Mouse (Mus musculus): Measurements from ENCODE around the gene Wdfy1.

Gene Wdfy1

GRCm38 (mm10) chr1:79664911-79665310, 111.0 kb downstream of the Wdfy1 start:
- intact Hi-C loops (cut with DNase I), result no loop called here

DNA sequence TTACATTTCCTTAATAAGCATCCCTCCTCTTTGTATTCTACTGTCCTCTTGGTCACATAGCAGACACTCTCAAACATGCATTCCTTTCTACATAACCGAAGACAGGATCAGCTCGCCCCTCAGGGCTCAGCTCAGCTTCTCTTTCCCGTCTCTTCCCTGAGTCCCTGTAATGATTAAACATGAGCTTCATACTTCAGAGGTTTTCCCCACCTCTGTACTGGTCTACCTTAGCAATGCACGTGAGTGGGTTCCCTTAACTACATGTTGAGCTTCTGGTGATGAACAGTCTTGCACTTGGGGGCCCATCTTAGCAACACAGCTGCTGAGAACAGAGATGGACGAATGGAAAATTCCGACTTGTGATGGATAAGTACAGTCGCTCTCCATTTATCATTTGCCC, 116.3 kb downstream of the Wdfy1 start:
- intact Hi-C loops (cut with DNase I), result no loop called here

DNA sequence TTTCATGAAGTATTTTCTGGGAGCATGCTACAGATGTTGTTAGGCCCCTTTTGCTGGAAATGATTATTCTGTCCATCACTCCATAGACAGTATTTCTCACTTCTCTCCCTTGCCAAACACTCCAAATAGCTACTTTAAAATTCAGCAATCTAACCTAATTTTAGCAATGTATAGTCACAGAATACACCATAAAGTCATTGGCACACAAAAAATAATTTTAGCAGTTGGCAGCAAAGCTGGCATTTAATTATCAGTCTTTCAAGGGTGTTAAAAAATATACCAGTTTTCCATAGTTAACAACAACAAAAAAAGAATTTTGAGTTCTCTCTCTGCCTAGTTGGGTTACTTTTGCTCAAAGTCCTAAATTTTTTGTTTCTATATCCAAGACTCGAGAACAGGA, 118.5 kb downstream of the Wdfy1 start:
- intact Hi-C loops (cut with DNase I), result no loop called here

DNA sequence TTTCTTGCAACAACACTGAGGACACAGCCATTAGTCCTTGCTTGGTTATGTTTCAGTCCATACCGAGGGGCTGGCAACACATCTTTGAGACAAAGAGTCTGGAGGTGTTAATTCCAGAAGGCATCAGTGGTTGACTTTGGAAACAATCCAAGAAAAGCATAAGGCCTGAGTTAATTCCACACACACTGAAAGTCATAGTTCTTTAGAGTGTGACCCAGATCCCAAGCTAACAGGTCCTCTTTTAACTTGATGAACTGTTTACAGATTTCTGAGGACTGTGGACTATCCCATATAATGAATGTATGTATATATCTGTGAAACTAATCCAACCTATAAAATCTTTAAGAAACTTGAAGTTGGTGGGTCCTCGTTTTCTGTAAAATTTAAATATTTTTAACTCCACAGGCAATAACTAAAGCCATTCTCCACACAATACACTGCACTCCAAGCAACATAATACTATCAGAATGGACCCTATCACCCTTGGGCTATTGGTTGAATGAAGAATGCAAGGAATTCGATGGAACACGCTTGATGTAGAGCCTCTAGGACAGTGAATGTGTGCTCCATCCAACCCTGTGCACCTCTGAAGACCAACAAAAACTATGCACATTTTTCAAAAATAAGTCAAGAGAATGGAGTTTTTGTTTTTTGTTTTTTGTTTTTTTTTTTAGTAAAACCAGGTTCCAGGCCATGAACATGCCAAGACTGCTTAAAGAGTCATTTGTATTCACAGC, 120.0 kb downstream of the Wdfy1 start:
- intact Hi-C loops (cut with DNase I), result no loop called here

- intact Hi-C loops (cut with DNase I), result no loop called here
Observed at GRCm38 (mm10) chr1:79654948-79655347, 121.0 kb downstream of the Wdfy1 start.

Measured in adrenal gland (tissue).